Mouse (Mus musculus): ENCODE data around the gene Tvp23a. TPM values are rescaled to one million over a fixed set of nuclear protein-coding genes. Genes with fewer than 3 reads are reported as not detected.

Tvp23a gene
- polyA plus RNA-seq, 1 experiment from 2014 or later: 14.3 TPM

GRCm38 (mm10) chr16:10486993-10487392, 39.8 kb upstream of the Tvp23a start:
- Histone ChIP-seq H3K9ac (replicated peaks; ENCODE audit: low read length) (no peak overlapping the region), H3K4me1 (ENCODE audit: insufficient read depth, low read length) (peaks cover 14% of the 10 kb centered on the region), H3K9me3 (ENCODE audit: low read length) (no peaks in the 10 kb centered on the region), H3K27ac (ENCODE audit: low read length) (no peak overlapping the region), H3K36me3 (ENCODE audit: insufficient read depth, low read length) (no peaks in the 10 kb centered on the region), H3K4me2 (replicated peaks; ENCODE audit: low read depth, low read length) (no peak overlapping the region), H3K27me3 (ENCODE audit: insufficient read depth, low read length) (peaks cover 4% of the 10 kb centered on the region; the same call in 1 of the 2 replicates), H3K4me3 (ENCODE audit: low read length) (no peak overlapping the region)
- no peak for ATAC-seq (ENCODE audit: low FRiP score, low TSS enrichment)
- WGBS: 69% methylated on average over 3 of the region's 3 CpGs

GRCm38 (mm10) chr16:10482343-10482742, 35.2 kb upstream of the Tvp23a start:
- no peak for ATAC-seq (ENCODE audit: low FRiP score, low TSS enrichment)
- Histone ChIP-seq H3K36me3 (ENCODE audit: insufficient read depth, low read length) (no peaks in the 10 kb centered on the region), H3K27me3 (ENCODE audit: insufficient read depth, low read length) (no peaks in the 10 kb centered on the region), H3K4me1 (ENCODE audit: insufficient read depth, low read length) (no peaks in the 10 kb centered on the region), H3K27ac (ENCODE audit: low read length) (no peak overlapping the region), H3K9me3 (ENCODE audit: low read length) (no peaks in the 10 kb centered on the region), H3K4me3 (ENCODE audit: low read length) (no peak overlapping the region), H3K9ac (replicated peaks; ENCODE audit: low read length) (no peak overlapping the region), H3K4me2 (replicated peaks; ENCODE audit: low read depth, low read length) (no peak overlapping the region)
- WGBS: 52% methylated on average over 4 of the region's 4 CpGs

- Histone ChIP-seq H3K4me3 (ENCODE audit: low read length) (no peak within 1 kb of the TSS), H3K36me3 (ENCODE audit: insufficient read depth, low read length) (no peaks in the 10 kb centered on the region)
- no peak for ATAC-seq (ENCODE audit: low FRiP score, low TSS enrichment)
Measured at GRCm38 (mm10) chr16:10479857-10480256, 32.7 kb upstream of the Tvp23a start, which contains the start of gene Ciita. Gene Ciita, plus strand, starts transcription at chr16:10480059.

GRCm38 (mm10) chr16:10475919-10476318, 28.8 kb upstream of the Tvp23a start:
- ATAC-seq (ENCODE audit: low FRiP score, low TSS enrichment): no peak
- no peak overlapping the region for H3K9ac ChIP-seq (replicated peaks; ENCODE audit: low read length)
- no peak overlapping the region for H3K27ac ChIP-seq (ENCODE audit: low read length)
- no peak overlapping the region for H3K4me3 ChIP-seq (ENCODE audit: low read length)
- 79% methylated on average over 2 of the region's 2 CpGs for WGBS
- no peaks in the 10 kb centered on the region for H3K4me1 ChIP-seq (ENCODE audit: insufficient read depth, low read length)
- no peaks in the 10 kb centered on the region for H3K27me3 ChIP-seq (ENCODE audit: insufficient read depth, low read length)
- no peaks in the 10 kb centered on the region for H3K9me3 ChIP-seq (ENCODE audit: low read length)
- H3K4me2 ChIP-seq (replicated peaks; ENCODE audit: low read depth, low read length): no peak overlapping the region
- H3K36me3 ChIP-seq (ENCODE audit: insufficient read depth, low read length): no peaks in the 10 kb centered on the region

More at GRCm38 (mm10) chr16:10479857-10480256, 32.7 kb upstream of the Tvp23a start, which contains the start of gene Ciita:
- H3K4me2 ChIP-seq (replicated peaks; ENCODE audit: low read depth, low read length): no peak within 1 kb of the TSS
- H3K27me3 ChIP-seq (ENCODE audit: insufficient read depth, low read length): no peaks in the 10 kb centered on the region
- no peaks in the 10 kb centered on the region for H3K9me3 ChIP-seq (ENCODE audit: low read length)
- no peak within 1 kb of the TSS for H3K27ac ChIP-seq (ENCODE audit: low read length)
- H3K9ac ChIP-seq (replicated peaks; ENCODE audit: low read length): no peak within 1 kb of the TSS
- H3K4me1 ChIP-seq (ENCODE audit: insufficient read depth, low read length): no peaks in the 10 kb centered on the region
- 80% methylated on average over 5 of the region's 5 CpGs for WGBS

GRCm38 (mm10) chr16:10474956-10475355, 27.8 kb upstream of the Tvp23a start:
- H3K27me3 ChIP-seq (ENCODE audit: insufficient read depth, low read length): no peaks in the 10 kb centered on the region
- no peak overlapping the region for H3K27ac ChIP-seq (ENCODE audit: low read length)
- H3K4me3 ChIP-seq (ENCODE audit: low read length): no peak overlapping the region
- H3K4me1 ChIP-seq (ENCODE audit: insufficient read depth, low read length): no peaks in the 10 kb centered on the region
- 67% methylated on average over 3 of the region's 3 CpGs for WGBS
- no peak overlapping the region for H3K4me2 ChIP-seq (replicated peaks; ENCODE audit: low read depth, low read length)
- H3K36me3 ChIP-seq (ENCODE audit: insufficient read depth, low read length): no peaks in the 10 kb centered on the region
- no peaks in the 10 kb centered on the region for H3K9me3 ChIP-seq (ENCODE audit: low read length)
- no peak overlapping the region for H3K9ac ChIP-seq (replicated peaks; ENCODE audit: low read length)
- ATAC-seq (ENCODE audit: low FRiP score, low TSS enrichment): no peak

- H3K9me3 ChIP-seq (ENCODE audit: low read length): no peaks in the 10 kb centered on the region
- no peak for ATAC-seq (ENCODE audit: low FRiP score, low TSS enrichment)
- WGBS: 83% methylated on average over 3 of the region's 3 CpGs
Measured at GRCm38 (mm10) chr16:10471950-10472349, 24.8 kb upstream of the Tvp23a start.

GRCm38 (mm10) chr16:10468201-10468600, 21.0 kb upstream of the Tvp23a start:
- Histone ChIP-seq H3K4me1 (ENCODE audit: insufficient read depth, low read length) (no peaks in the 10 kb centered on the region), H3K9me3 (ENCODE audit: low read length) (no peaks in the 10 kb centered on the region), H3K36me3 (ENCODE audit: insufficient read depth, low read length) (no peaks in the 10 kb centered on the region), H3K4me3 (ENCODE audit: low read length) (no peak overlapping the region), H3K9ac (replicated peaks; ENCODE audit: low read length) (no peak overlapping the region), H3K27me3 (ENCODE audit: insufficient read depth, low read length) (no peaks in the 10 kb centered on the region), H3K27ac (ENCODE audit: low read length) (no peak overlapping the region), H3K4me2 (replicated peaks; ENCODE audit: low read depth, low read length) (no peak overlapping the region)
- 78% methylated on average over 1 of the region's 1 CpGs for WGBS
- ATAC-seq (ENCODE audit: low FRiP score, low TSS enrichment): no peak

More at GRCm38 (mm10) chr16:10471950-10472349, 24.8 kb upstream of the Tvp23a start:
- no peaks in the 10 kb centered on the region for H3K27me3 ChIP-seq (ENCODE audit: insufficient read depth, low read length)
- H3K4me2 ChIP-seq (replicated peaks; ENCODE audit: low read depth, low read length): no peak overlapping the region
- H3K36me3 ChIP-seq (ENCODE audit: insufficient read depth, low read length): no peaks in the 10 kb centered on the region
- H3K27ac ChIP-seq (ENCODE audit: low read length): no peak overlapping the region
- H3K4me3 ChIP-seq (ENCODE audit: low read length): no peak overlapping the region
- H3K4me1 ChIP-seq (ENCODE audit: insufficient read depth, low read length): no peaks in the 10 kb centered on the region
- no peak overlapping the region for H3K9ac ChIP-seq (replicated peaks; ENCODE audit: low read length)

GRCm38 (mm10) chr16:10467391-10468107, 20.4 kb upstream of the Tvp23a start:
- no peak overlapping the region for H3K27ac ChIP-seq (ENCODE audit: low read length)
- H3K9ac ChIP-seq (replicated peaks; ENCODE audit: low read length): no peak overlapping the region
- no peaks in the 10 kb centered on the region for H3K36me3 ChIP-seq (ENCODE audit: insufficient read depth, low read length)
- H3K4me1 ChIP-seq (ENCODE audit: insufficient read depth, low read length): no peaks in the 10 kb centered on the region
- 27% methylated on average over 11 of the region's 11 CpGs for WGBS
- ATAC-seq (ENCODE audit: low FRiP score, low TSS enrichment): no peak
- H3K27me3 ChIP-seq (ENCODE audit: insufficient read depth, low read length): no peaks in the 10 kb centered on the region
- no peaks in the 10 kb centered on the region for H3K9me3 ChIP-seq (ENCODE audit: low read length)
- H3K4me2 ChIP-seq (replicated peaks; ENCODE audit: low read depth, low read length): no peak overlapping the region
- H3K4me3 ChIP-seq (ENCODE audit: low read length): no peak overlapping the region

GRCm38 (mm10) chr16:10465011-10465681, 18.0 kb upstream of the Tvp23a start:
- no peak overlapping the region for H3K4me3 ChIP-seq (ENCODE audit: low read length)
- H3K27ac ChIP-seq (ENCODE audit: low read length): no peak overlapping the region
- ATAC-seq (ENCODE audit: low FRiP score, low TSS enrichment): peak; percentile 79
- no peaks in the 10 kb centered on the region for H3K36me3 ChIP-seq (ENCODE audit: insufficient read depth, low read length)
- WGBS: 13% methylated on average over 4 of the region's 4 CpGs
- no peaks in the 10 kb centered on the region for H3K9me3 ChIP-seq (ENCODE audit: low read length)
- no peak overlapping the region for H3K4me2 ChIP-seq (replicated peaks; ENCODE audit: low read depth, low read length)
- no peaks in the 10 kb centered on the region for H3K27me3 ChIP-seq (ENCODE audit: insufficient read depth, low read length)
- no peaks in the 10 kb centered on the region for H3K4me1 ChIP-seq (ENCODE audit: insufficient read depth, low read length)
- no peak overlapping the region for H3K9ac ChIP-seq (replicated peaks; ENCODE audit: low read length)

- Histone ChIP-seq H3K9ac (replicated peaks; ENCODE audit: low read length) (no peak overlapping the region), H3K4me2 (replicated peaks; ENCODE audit: low read depth, low read length) (no peak overlapping the region), H3K27ac (ENCODE audit: low read length) (no peak overlapping the region), H3K4me3 (ENCODE audit: low read length) (no peak overlapping the region), H3K4me1 (ENCODE audit: insufficient read depth, low read length) (no peaks in the 10 kb centered on the region), H3K36me3 (ENCODE audit: insufficient read depth, low read length) (no peaks in the 10 kb centered on the region), H3K27me3 (ENCODE audit: insufficient read depth, low read length) (no peaks in the 10 kb centered on the region), H3K9me3 (ENCODE audit: low read length) (no peaks in the 10 kb centered on the region)
- ATAC-seq (ENCODE audit: low FRiP score, low TSS enrichment): no peak
- WGBS: 81% methylated on average over 2 of the region's 2 CpGs
Measured at GRCm38 (mm10) chr16:10461178-10461577, 14.0 kb upstream of the Tvp23a start.

Data from kidney, embryonic 16.5 days (tissue).